Mouse (Mus musculus): ENCODE results near the gene Dnah9. TPM values are rescaled to one million over a fixed set of nuclear protein-coding genes. Genes with fewer than 3 reads are reported as not detected.

The Dnah9 gene
- polyA plus RNA-seq, 1 experiment from 2014 or later: 0.09 TPM

GRCm38 (mm10) chr11:66025728-66026127, 142.6 kb downstream of the Dnah9 start:
- Histone ChIP-seq H3K4me2 (ENCODE audit: low read depth, low read length) (no peak overlapping the region), H3K4me3 (ENCODE audit: low read length) (no peak overlapping the region), H3K9me3 (ENCODE audit: control insufficient read depth, low read length) (no peaks in the 10 kb centered on the region), H3K36me3 (ENCODE audit: control insufficient read depth, insufficient read depth, low read length) (no peaks in the 10 kb centered on the region), H3K27ac (ENCODE audit: low read length) (no peak overlapping the region), H3K27me3 (replicated peaks; ENCODE audit: control insufficient read depth, insufficient read depth, low read length) (no peaks in the 10 kb centered on the region), H3K4me1 (ENCODE audit: control insufficient read depth, insufficient read depth, low read length) (no peaks in the 10 kb centered on the region), H3K9ac (ENCODE audit: low read depth, low read length) (no peak overlapping the region)
- WGBS: 66% methylated on average over 1 of the region's 1 CpGs
- no peak for ATAC-seq

GRCm38 (mm10) chr11:65975871-65976270, 192.5 kb downstream of the Dnah9 start:
- Histone ChIP-seq H3K4me2 (ENCODE audit: low read depth, low read length) (no peak overlapping the region), H3K4me1 (ENCODE audit: control insufficient read depth, insufficient read depth, low read length) (no peaks in the 10 kb centered on the region), H3K9me3 (ENCODE audit: control insufficient read depth, low read length) (no peaks in the 10 kb centered on the region), H3K27me3 (replicated peaks; ENCODE audit: control insufficient read depth, insufficient read depth, low read length) (no peaks in the 10 kb centered on the region), H3K9ac (ENCODE audit: low read depth, low read length) (no peak overlapping the region), H3K36me3 (ENCODE audit: control insufficient read depth, insufficient read depth, low read length) (no peaks in the 10 kb centered on the region), H3K27ac (ENCODE audit: low read length) (no peak overlapping the region), H3K4me3 (ENCODE audit: low read length) (no peak overlapping the region)
- no peak for ATAC-seq
- WGBS: 50% methylated on average over 3 of the region's 3 CpGs

- Histone ChIP-seq H3K4me3 (ENCODE audit: low read length) (no peak overlapping the region), H3K9me3 (ENCODE audit: control insufficient read depth, low read length) (no peaks in the 10 kb centered on the region), H3K27me3 (replicated peaks; ENCODE audit: control insufficient read depth, insufficient read depth, low read length) (no peaks in the 10 kb centered on the region), H3K36me3 (ENCODE audit: control insufficient read depth, insufficient read depth, low read length) (no peaks in the 10 kb centered on the region), H3K4me1 (ENCODE audit: control insufficient read depth, insufficient read depth, low read length) (no peaks in the 10 kb centered on the region), H3K9ac (ENCODE audit: low read depth, low read length) (no peak overlapping the region), H3K27ac (ENCODE audit: low read length) (no peak overlapping the region), H3K4me2 (ENCODE audit: low read depth, low read length) (no peak overlapping the region)
- 65% methylated on average over 2 of the region's 2 CpGs for WGBS
- no peak for ATAC-seq
These were observed 237.6 kb downstream of the Dnah9 start for GRCm38 (mm10) chr11:65930796-65931195.

GRCm38 (mm10) chr11:65930359-65930758, 238.0 kb downstream of the Dnah9 start:
- Histone ChIP-seq H3K4me1 (ENCODE audit: control insufficient read depth, insufficient read depth, low read length) (no peaks in the 10 kb centered on the region), H3K36me3 (ENCODE audit: control insufficient read depth, insufficient read depth, low read length) (no peaks in the 10 kb centered on the region), H3K9me3 (ENCODE audit: control insufficient read depth, low read length) (no peaks in the 10 kb centered on the region), H3K27me3 (replicated peaks; ENCODE audit: control insufficient read depth, insufficient read depth, low read length) (no peaks in the 10 kb centered on the region), H3K4me2 (ENCODE audit: low read depth, low read length) (no peak overlapping the region), H3K27ac (ENCODE audit: low read length) (no peak overlapping the region), H3K4me3 (ENCODE audit: low read length) (no peak overlapping the region), H3K9ac (ENCODE audit: low read depth, low read length) (no peak overlapping the region)
- no peak for ATAC-seq
- 55% methylated on average over 4 of the region's 4 CpGs for WGBS

- H3K27me3 ChIP-seq (replicated peaks; ENCODE audit: control insufficient read depth, insufficient read depth, low read length): no peaks in the 10 kb centered on the region
- WGBS: 38% methylated on average over 1 of the region's 1 CpGs
- no peaks in the 10 kb centered on the region for H3K4me1 ChIP-seq (ENCODE audit: control insufficient read depth, insufficient read depth, low read length)
- no peak for ATAC-seq
- no peak overlapping the region for H3K9ac ChIP-seq (ENCODE audit: low read depth, low read length)
- no peak overlapping the region for H3K4me2 ChIP-seq (ENCODE audit: low read depth, low read length)
- H3K36me3 ChIP-seq (ENCODE audit: control insufficient read depth, insufficient read depth, low read length): no peaks in the 10 kb centered on the region
- no peak overlapping the region for H3K4me3 ChIP-seq (ENCODE audit: low read length)
- no peak overlapping the region for H3K27ac ChIP-seq (ENCODE audit: low read length)
- H3K9me3 ChIP-seq (ENCODE audit: control insufficient read depth, low read length): no peaks in the 10 kb centered on the region
These were observed 240.4 kb downstream of the Dnah9 start for GRCm38 (mm10) chr11:65927962-65928361.

GRCm38 (mm10) chr11:65918480-65919236, 249.7 kb downstream of the Dnah9 start:
- no peaks in the 10 kb centered on the region for H3K27me3 ChIP-seq (replicated peaks; ENCODE audit: control insufficient read depth, insufficient read depth, low read length)
- no peak overlapping the region for H3K9ac ChIP-seq (ENCODE audit: low read depth, low read length)
- H3K9me3 ChIP-seq (ENCODE audit: control insufficient read depth, low read length): no peaks in the 10 kb centered on the region
- H3K4me1 ChIP-seq (ENCODE audit: control insufficient read depth, insufficient read depth, low read length): no peaks in the 10 kb centered on the region
- no peaks in the 10 kb centered on the region for H3K36me3 ChIP-seq (ENCODE audit: control insufficient read depth, insufficient read depth, low read length)
- WGBS: 69% methylated on average over 10 of the region's 10 CpGs
- H3K4me2 ChIP-seq (ENCODE audit: low read depth, low read length): no peak overlapping the region
- H3K27ac ChIP-seq (ENCODE audit: low read length): no peak overlapping the region
- no peak overlapping the region for H3K4me3 ChIP-seq (ENCODE audit: low read length)
- ATAC-seq: no peak

GRCm38 (mm10) chr11:65909195-65909594, 259.2 kb downstream of the Dnah9 start:
- Histone ChIP-seq H3K27ac (ENCODE audit: low read length) (no peak overlapping the region), H3K36me3 (ENCODE audit: control insufficient read depth, insufficient read depth, low read length) (no peaks in the 10 kb centered on the region), H3K4me2 (ENCODE audit: low read depth, low read length) (no peak overlapping the region), H3K4me3 (ENCODE audit: low read length) (no peak overlapping the region), H3K4me1 (ENCODE audit: control insufficient read depth, insufficient read depth, low read length) (no peaks in the 10 kb centered on the region), H3K9ac (ENCODE audit: low read depth, low read length) (no peak overlapping the region), H3K27me3 (replicated peaks; ENCODE audit: control insufficient read depth, insufficient read depth, low read length) (no peaks in the 10 kb centered on the region), H3K9me3 (ENCODE audit: control insufficient read depth, low read length) (no peaks in the 10 kb centered on the region)
- 77% methylated on average over 4 of the region's 4 CpGs for WGBS
- no peak for ATAC-seq

GRCm38 (mm10) chr11:65905487-65905886, 262.9 kb downstream of the Dnah9 start:
- Histone ChIP-seq H3K4me3 (ENCODE audit: low read length) (no peak overlapping the region), H3K36me3 (ENCODE audit: control insufficient read depth, insufficient read depth, low read length) (no peaks in the 10 kb centered on the region), H3K27ac (ENCODE audit: low read length) (no peak overlapping the region), H3K4me2 (ENCODE audit: low read depth, low read length) (no peak overlapping the region), H3K4me1 (ENCODE audit: control insufficient read depth, insufficient read depth, low read length) (no peaks in the 10 kb centered on the region), H3K9ac (ENCODE audit: low read depth, low read length) (no peak overlapping the region), H3K9me3 (ENCODE audit: control insufficient read depth, low read length) (no peaks in the 10 kb centered on the region), H3K27me3 (replicated peaks; ENCODE audit: control insufficient read depth, insufficient read depth, low read length) (no peaks in the 10 kb centered on the region)
- ATAC-seq: no peak
- 65% methylated on average over 2 of the region's 2 CpGs for WGBS

- no peaks in the 10 kb centered on the region for H3K4me1 ChIP-seq (ENCODE audit: control insufficient read depth, insufficient read depth, low read length)
These were observed 264.4 kb downstream of the Dnah9 start for GRCm38 (mm10) chr11:65903944-65904343.

GRCm38 (mm10) chr11:65881465-65881864, 286.9 kb downstream of the Dnah9 start:
- H3K36me3 ChIP-seq (ENCODE audit: control insufficient read depth, insufficient read depth, low read length): no peaks in the 10 kb centered on the region
- H3K27ac ChIP-seq (ENCODE audit: low read length): no peak overlapping the region
- H3K4me1 ChIP-seq (ENCODE audit: control insufficient read depth, insufficient read depth, low read length): no peaks in the 10 kb centered on the region
- no peak overlapping the region for H3K4me3 ChIP-seq (ENCODE audit: low read length)
- H3K27me3 ChIP-seq (replicated peaks; ENCODE audit: control insufficient read depth, insufficient read depth, low read length): no peaks in the 10 kb centered on the region
- no peaks in the 10 kb centered on the region for H3K9me3 ChIP-seq (ENCODE audit: control insufficient read depth, low read length)
- WGBS: 76% methylated on average over 2 of the region's 2 CpGs
- no peak overlapping the region for H3K4me2 ChIP-seq (ENCODE audit: low read depth, low read length)
- no peak overlapping the region for H3K9ac ChIP-seq (ENCODE audit: low read depth, low read length)
- no peak for ATAC-seq

More at GRCm38 (mm10) chr11:65903944-65904343, 264.4 kb downstream of the Dnah9 start:
- no peak overlapping the region for H3K4me3 ChIP-seq (ENCODE audit: low read length)
- H3K27ac ChIP-seq (ENCODE audit: low read length): no peak overlapping the region
- ATAC-seq: no peak
- WGBS: 83% methylated on average over 2 of the region's 2 CpGs
- H3K9me3 ChIP-seq (ENCODE audit: control insufficient read depth, low read length): no peaks in the 10 kb centered on the region
- no peaks in the 10 kb centered on the region for H3K36me3 ChIP-seq (ENCODE audit: control insufficient read depth, insufficient read depth, low read length)
- H3K9ac ChIP-seq (ENCODE audit: low read depth, low read length): no peak overlapping the region
- H3K27me3 ChIP-seq (replicated peaks; ENCODE audit: control insufficient read depth, insufficient read depth, low read length): no peaks in the 10 kb centered on the region
- no peak overlapping the region for H3K4me2 ChIP-seq (ENCODE audit: low read depth, low read length)

Data from intestine, embryonic 16.5 days (tissue).